Mouse (Mus musculus) layer of hippocampus, adult 11-12 months (tissue): ENCODE results near the gene Nelfe.

Experiments used
- DNase-seq: peaks from one replicate; pipeline ENCODE4 v3.0.0; 2022; ENCODE audit warnings: low spot score

The Nelfe gene

GRCm38 (mm10) chr17:34847192-34847591 lies 3.0 kb upstream of the Nelfe start:
- DNase-seq, result no peak

- DNase-seq, result no peak
These were observed 2.6 kb upstream of the Nelfe start for GRCm38 (mm10) chr17:34847615-34848014.

DNA sequence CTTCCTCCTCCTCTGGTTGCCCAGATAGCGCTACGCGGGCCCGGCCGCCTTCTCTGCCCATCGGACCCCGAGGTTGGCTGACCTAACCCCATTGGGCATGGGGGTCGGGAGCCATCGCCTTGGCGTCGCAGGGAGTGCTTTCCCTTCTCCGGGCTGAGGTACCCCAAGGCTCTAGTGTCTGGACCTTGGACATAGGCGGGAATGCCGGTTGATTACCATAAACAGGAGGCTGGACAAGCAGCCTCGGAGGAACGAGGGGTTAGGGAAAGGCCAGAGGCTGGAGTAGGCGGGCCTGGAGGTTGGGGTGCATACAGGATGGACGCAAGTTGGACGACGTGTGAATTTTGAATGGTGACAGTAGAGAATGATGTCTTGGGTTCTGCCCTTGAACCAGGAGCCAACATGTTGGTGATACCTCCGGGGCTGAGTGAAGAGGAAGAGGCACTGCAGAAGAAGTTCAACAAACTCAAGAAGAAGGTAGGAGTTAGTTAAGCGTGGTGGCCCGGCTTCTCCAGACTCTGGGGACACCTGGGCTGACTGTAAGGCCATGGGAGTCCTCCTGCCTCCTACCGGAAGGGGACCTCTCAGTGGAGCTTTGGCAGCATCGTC lies 430 bp downstream of the Nelfe start:
- DNase-seq, result no peak

DNA sequence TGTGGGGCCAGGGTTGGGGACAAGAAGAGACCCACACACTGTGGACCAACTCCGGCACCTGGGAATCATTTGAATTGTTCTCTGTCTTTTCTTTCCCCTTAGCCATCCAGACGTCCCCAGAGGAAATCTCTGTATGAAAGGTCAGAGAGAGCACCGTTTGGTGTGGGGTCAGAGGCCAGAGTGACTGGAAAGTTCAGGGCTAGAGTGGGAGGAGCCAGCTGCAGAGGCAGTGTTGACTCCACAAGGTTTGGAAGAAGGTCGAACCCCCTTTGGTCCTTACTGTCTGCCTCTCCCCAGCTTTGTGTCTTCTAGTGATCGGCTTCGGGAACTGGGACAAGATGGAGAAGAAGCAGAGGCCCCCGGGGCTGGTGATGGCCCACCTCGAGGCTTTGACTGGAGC lies 3.3 kb downstream of the Nelfe start:
- DNase-seq, result no peak

- no peak for DNase-seq
These were observed 4.6 kb downstream of the Nelfe start for GRCm38 (mm10) chr17:34854761-34855160.

- DNase-seq, result peak; percentile 48
These were observed 5.6 kb downstream of the Nelfe start for GRCm38 (mm10) chr17:34855825-34856224.

- DNase-seq, result no peak
These were observed 8.5 kb downstream of the Nelfe start for GRCm38 (mm10) chr17:34858670-34859069.

- DNase-seq, result no peak
These were observed 10.3 kb downstream of the Nelfe start for GRCm38 (mm10) chr17:34860514-34860913.

DNA sequence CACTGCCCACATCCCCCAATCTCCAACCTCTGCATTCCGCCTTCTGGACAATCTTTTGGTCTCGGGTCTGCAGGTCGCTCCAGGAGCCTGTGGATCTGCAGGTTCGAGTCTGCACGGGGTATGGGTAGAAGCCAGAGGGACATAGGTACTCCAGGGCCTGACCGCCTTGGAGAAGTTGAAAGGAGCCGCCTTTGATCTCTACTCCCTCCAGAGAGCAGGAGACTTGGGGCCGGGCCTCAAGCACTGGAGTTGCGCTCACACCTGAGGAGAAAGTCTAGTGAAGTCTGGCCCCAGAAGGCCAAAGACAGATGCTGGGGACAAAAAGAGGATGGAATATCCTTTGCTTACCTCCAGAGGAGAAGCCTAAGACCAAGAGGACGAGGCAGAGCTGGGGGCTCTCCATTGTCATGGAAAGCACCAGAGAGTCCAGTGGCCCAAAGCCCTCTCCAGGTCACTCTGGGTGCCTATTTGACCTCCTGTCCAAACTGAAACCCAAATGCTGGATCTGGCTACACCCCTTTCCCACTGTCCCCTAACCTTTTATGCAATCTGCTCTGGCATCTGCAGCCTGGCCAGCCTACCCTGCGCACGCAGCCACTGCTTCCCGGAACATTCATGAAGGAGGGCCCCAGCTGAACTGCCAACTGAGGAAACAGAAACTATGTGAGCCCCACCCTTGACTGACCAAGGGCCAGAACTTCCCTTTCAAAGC lies 11.7 kb downstream of the Nelfe start:
- no peak for DNase-seq

DNA sequence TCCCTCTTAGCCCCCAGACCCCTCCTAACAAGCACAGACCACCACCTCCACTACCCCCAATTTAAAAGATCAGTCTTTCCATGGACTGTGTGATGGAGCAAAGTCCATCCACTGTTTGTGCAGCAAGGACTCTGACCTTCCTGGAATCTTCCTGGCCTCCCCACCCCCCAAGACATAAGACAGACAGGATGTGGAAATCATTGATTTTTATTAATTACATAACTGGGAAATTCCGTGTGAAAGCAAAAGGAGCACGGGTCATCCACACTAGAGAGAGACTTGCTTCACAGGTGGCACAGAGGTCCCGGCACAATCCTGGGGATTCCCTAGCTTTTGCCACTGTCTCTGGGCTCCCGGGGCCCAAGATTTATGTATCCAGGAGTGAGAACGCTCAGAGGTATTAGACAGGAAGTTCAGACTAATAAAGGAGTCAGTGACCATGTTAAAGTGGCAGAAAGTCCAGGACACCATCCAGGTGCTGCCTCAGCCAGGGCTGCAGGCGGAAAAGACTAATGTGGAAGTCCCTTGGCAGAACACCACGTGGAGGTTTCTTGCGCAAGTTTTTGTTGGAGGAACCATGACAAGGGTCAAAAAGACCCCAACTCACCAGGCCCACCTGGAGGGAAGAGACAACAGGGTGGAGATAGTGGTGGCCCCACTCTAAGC lies 12.4 kb downstream of the Nelfe start, which contains the start of gene Cfb:
TSS of gene Cfb (minus strand) at position 103 of the 666 bp plus-strand sequence.
- DNase-seq, result no peak

DNA sequence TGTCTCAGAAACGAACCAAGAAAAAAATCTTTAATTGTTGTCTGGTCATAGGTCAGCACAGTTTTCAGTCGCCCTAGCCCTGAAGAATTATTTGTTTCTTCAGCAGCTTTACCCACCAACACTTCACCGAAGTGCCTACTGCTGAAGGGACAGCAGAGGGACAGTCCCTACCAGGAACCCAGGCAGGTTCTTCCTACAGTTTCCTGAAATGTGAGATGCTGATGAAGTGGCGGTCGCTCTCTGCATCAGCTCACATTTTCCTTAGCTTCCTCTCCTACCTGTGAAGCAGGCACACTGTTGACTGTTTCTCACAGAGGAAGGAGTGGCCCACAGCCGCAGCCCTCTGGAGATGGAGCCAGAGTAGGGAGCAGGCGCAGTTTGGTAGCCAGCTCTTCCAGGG lies 15.8 kb downstream of the Nelfe start:
- DNase-seq, result no peak

DNA sequence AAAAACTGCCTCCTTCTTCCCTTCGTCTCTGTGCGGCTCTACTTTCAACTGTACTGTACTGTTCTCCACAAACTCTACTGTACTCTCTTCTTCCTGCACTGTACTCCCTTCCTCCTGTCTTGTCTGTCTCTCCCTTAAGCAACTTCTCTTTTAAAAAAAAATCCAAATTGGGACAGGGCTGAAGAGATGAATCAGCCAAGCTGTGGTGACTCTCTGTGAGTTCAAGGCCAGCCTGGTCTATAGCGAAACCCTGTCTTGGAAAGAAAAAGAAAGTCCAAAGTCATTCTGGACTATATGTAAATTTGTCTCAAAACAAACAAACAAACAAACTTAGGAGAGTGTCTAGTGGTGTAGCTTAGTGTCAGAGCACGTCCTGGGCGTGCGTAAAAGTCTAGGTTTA lies 24.1 kb downstream of the Nelfe start:
- DNase-seq, result no peak

GRCm38 (mm10) chr17:34879336-34879879 lies 29.2 kb downstream of the Nelfe start, which contains the start of gene Zbtb12:
Zbtb12 (plus strand) TSS chr17:34879483.
- DNase-seq, result no peak

GRCm38 (mm10) chr17:34881166-34881565 lies 31.0 kb downstream of the Nelfe start:
- no peak for DNase-seq

- no peak for DNase-seq
These were observed 31.6 kb downstream of the Nelfe start, which contains the start of gene Gm20547 for GRCm38 (mm10) chr17:34881683-34882310. Gm20547 (minus strand) TSS chr17:34882042.

DNA sequence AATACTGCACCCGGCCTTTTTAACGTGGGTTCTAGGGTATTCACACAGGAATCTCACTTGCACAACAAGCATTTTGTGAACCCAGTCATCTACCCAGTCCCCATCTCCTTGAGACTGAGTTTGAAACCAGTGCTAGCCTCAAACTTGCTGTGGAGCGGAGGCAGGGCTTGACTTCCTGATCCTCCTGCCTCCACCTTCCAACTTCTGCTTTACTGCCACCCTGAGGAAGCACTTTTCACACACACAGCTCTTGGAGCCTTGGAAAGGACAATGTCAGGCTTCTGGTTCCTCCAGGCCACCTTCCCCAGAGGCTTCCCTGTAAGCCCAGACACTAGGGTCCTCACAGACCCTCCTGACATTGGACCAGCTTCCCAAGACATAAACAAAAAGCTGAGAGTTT lies 33.1 kb downstream of the Nelfe start:
- DNase-seq, result no peak

GRCm38 (mm10) chr17:34884704-34885103 lies 34.5 kb downstream of the Nelfe start:
- DNase-seq, result no peak

DNA sequence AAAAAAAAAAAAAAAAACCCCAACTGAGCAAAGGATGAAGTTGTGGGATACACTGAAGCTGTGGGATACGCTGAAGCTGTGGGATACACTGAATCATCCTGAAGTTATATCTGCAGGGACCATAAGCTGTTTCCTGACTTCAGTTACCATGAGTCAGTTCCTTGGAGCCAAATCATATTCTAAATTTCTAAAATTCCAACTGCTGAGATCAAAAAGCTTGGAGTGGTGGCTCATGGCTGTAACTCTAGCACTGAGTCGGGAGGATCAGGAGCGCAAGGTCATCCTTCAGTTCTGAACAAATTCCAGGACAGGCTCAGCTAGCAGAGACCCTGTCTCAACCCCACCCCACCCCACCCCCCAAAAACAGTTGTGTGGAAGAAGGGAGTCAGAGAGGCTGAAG lies 35.4 kb downstream of the Nelfe start:
- no peak for DNase-seq

- no peak for DNase-seq
These were observed 37.8 kb downstream of the Nelfe start for GRCm38 (mm10) chr17:34887942-34888341.

GRCm38 (mm10) chr17:34890074-34890743 lies 40.0 kb downstream of the Nelfe start:
- DNase-seq, result no peak

DNA sequence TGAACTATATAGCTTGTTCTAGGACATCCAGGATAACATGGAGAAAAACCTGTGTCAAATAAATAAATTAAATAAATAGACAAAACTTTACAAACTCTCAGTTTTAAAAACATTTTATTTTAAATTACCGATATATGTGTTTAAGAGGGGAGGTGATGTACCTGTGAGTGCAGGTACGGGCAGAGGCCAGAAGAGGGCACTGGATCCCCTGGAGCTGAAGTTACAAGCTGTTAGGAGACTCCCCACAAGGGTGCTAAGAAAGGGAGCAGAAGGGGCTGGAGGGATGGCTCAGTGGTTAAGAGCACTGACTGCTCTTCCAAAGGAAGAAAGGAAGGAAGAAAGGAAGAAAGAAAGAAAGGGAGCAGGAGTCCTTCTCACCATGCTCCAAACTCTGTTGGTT lies 41.2 kb downstream of the Nelfe start:
- no peak for DNase-seq
